Mouse (Mus musculus): ENCODE results near the gene Calcoco2. TPM values are rescaled to one million over a fixed set of nuclear protein-coding genes. Genes with fewer than 3 reads are reported as not detected.

Calcoco2 gene
- total RNA-seq (2023), result not detected

GRCm38 (mm10) chr11:96111751-96112150 lies at the start of gene Calcoco2:
Gene Calcoco2, minus strand, starts transcription at chr11:96111964.

GRCm38 (mm10) chr11:96133239-96133865 lies 21.6 kb upstream of the Calcoco2 start, which contains the start of gene Ttll6:
Gene Ttll6, plus strand, starts transcription at chr11:96133786.

GRCm38 (mm10) chr11:96075509-96076220 lies 36.1 kb downstream of the Calcoco2 start, which contains the start of gene Atp5g1:
Gene Atp5g1, minus strand, starts transcription at chr11:96075670.

GRCm38 (mm10) chr11:96065215-96065911 lies 46.4 kb downstream of the Calcoco2 start, which contains the start of gene Ube2z:
Gene Ube2z, minus strand, starts transcription at chr11:96065388.

Other genes with a start within 250 kb of the Calcoco2 start
- not detected for gene B4galnt2, start 197.1 kb downstream of the Calcoco2 start, total RNA-seq (2023)
- not detected for gene Igf2bp1, start 106.0 kb downstream of the Calcoco2 start, total RNA-seq (2023)
- gene Gip, start 87.4 kb downstream of the Calcoco2 start, total RNA-seq (2023), result not detected
- 10 to 100 TPM; 54.4 to 61.7 TPM for gene Snf8, start 77.1 kb downstream of the Calcoco2 start, total RNA-seq (2023)
- gene Ube2z, start 46.6 kb downstream of the Calcoco2 start, total RNA-seq (2023), result 10 to 100 TPM; 30.2 to 32.2 TPM
- 100 to 1,000 TPM in 1 of 2 experiments, 10 to 100 TPM in 1; 94.9 to 107 TPM for gene Atp5g1, start 36.3 kb downstream of the Calcoco2 start, total RNA-seq (2023)
- not detected for gene Ttll6, start 21.8 kb upstream of the Calcoco2 start, total RNA-seq (2023)
- gene Hoxb13, start 82.4 kb upstream of the Calcoco2 start, total RNA-seq (2023), result not detected
- gene Hoxb9, start 159.5 kb upstream of the Calcoco2 start, total RNA-seq (2023), result not detected
- not detected for gene Hoxb8, start 169.9 kb upstream of the Calcoco2 start, total RNA-seq (2023)
- not detected for gene Hoxb7, start 174.7 kb upstream of the Calcoco2 start, total RNA-seq (2023)
- gene Hoxb6, start 180.5 kb upstream of the Calcoco2 start, total RNA-seq (2023), result not detected
- gene Hoxb5, start 191.4 kb upstream of the Calcoco2 start, total RNA-seq (2023), result not detected
- 1 to 10 TPM; 2.2 to 5.1 TPM for gene Hoxb4, start 206.3 kb upstream of the Calcoco2 start, total RNA-seq (2023)
- 1 to 10 TPM in 1 of 2 experiments, under 1 TPM in 1; 0.99 to 1.7 TPM for gene Hoxb3, start 211.4 kb upstream of the Calcoco2 start, total RNA-seq (2023)
- not detected for gene Hoxb2, start 238.6 kb upstream of the Calcoco2 start, total RNA-seq (2023)